Comparison of ENCODE assay signal across 7 mouse cellular contexts in the genomic region with DNA sequence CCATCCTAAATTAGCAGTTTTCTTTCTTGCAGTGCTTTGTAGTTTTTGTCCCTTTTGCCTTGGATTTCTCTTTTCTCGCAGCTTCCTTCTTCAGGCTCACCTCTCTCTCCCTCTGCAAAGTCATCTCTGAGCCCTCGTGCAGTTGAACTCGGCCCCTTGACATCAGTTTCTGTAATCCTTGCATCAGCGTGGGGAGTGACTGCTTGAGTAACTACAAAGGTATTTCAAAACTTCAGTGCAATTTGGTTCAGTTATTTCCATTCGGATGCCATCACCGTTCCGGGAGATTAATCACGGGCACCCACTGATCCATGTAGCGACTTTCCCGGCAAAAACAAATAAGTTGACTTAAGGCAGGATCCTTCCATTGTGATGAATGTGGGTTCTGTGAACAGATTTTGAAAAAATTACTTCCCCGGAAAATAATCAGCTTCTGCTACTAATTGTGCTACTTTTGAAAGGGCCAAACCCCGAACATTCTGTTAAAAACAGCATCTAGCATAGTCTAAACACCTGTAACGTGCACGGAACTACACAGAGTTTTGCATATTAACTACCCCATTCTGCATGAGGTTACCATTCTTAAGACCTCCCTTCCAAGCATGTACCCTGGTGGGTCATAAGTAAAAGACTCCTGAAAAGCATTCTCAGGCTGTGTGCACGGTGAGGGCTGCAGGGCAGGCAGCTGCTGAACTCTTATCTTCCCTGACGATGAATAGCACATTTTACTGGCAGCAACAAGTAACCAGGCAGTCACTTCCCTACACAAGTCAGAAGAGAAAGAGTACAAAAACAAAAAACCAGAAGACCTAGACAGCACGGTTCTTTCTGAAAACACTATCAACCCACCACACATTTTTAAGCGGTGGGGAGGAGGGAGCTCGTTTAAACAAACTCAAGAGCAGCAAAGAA. TPM values are rescaled to one million over a fixed set of nuclear protein-coding genes. Genes with fewer than 3 reads are reported as not detected.
DNase-seq lines count a peak whose midpoint lies in the region; ATAC-seq and TF ChIP-seq lines count a peak whose summit lies in the region.

No protein-coding gene starts in this region.

- H3K9me3 ChIP-seq in forebrain, embryonic 14.5 days (replicated peaks; ENCODE audit: control insufficient read depth, low read length) = no peaks in the 10 kb centered on the region
- H3K9me3 ChIP-seq in kidney, embryonic 14.5 days (ENCODE audit: control insufficient read depth, low read length) = no peaks in the 10 kb centered on the region

- DNase-seq in NIH3T3 (ENCODE audit: low read depth) = peak; percentile 66
- no peak for DNase-seq in forebrain, embryonic 14.5 days (ENCODE audit: low spot score)
- DNase-seq in lung, postnatal 14 days = peak; percentile 21
- DNase-seq in spleen, postnatal 14 days (ENCODE audit: low spot score in 2 of 2) = peak; percentile 17 to 27
- DNase-seq in left cerebral cortex, postnatal 10 days (ENCODE audit: extremely low spot score in 1 of 2, low spot score in 2 of 2) = no peak

- peak overlapping the region; percentile 64 for H3K4me3 ChIP-seq in C2C12 (ENCODE audit: insufficient read depth, poor library complexity, severe bottlenecking)
- peak overlapping the region; percentile 76 for H3K4me3 ChIP-seq in forebrain, embryonic 14.5 days (ENCODE audit: low read depth, low read length)
- H3K4me3 ChIP-seq in kidney, embryonic 14.5 days (ENCODE audit: low read length) = peak overlapping the region; percentile 89

- ATAC-seq in forebrain, embryonic 14.5 days = no peak
- no peak for ATAC-seq in kidney, embryonic 14.5 days (ENCODE audit: low FRiP score, low TSS enrichment)

- peak overlapping the region; percentile 82; the same call in 1 of the 2 replicates for H3K9ac ChIP-seq in forebrain, embryonic 14.5 days (ENCODE audit: low read length)
- peak overlapping the region; percentile 86; the same call in 1 of the 2 replicates for H3K9ac ChIP-seq in kidney, embryonic 14.5 days (ENCODE audit: low read depth, low read length)

- no peaks in the 10 kb centered on the region for H3K79me3 ChIP-seq in C2C12 (ENCODE audit: low read depth)

- WGBS in forebrain, embryonic 14.5 days = 6% methylated on average over 19 of the region's 19 CpGs
- WGBS in kidney, embryonic 14.5 days = 9% methylated on average over 19 of the region's 19 CpGs

- peak overlapping the region; percentile 78 for H3K4me2 ChIP-seq in forebrain, embryonic 14.5 days (ENCODE audit: low read length)
- H3K4me2 ChIP-seq in kidney, embryonic 14.5 days (replicated peaks; ENCODE audit: low read depth, low read length) = peak overlapping the region; percentile 84

- peaks cover 9% of the 10 kb centered on the region; the same call in 1 of the 2 replicates for H3K4me1 ChIP-seq in forebrain, embryonic 14.5 days (ENCODE audit: control insufficient read depth, insufficient read depth, low read length)
- 0 out of 2 replicates have a peak, but pooled peaks cover 3% of the 10 kb centered on the region for H3K4me1 ChIP-seq in kidney, embryonic 14.5 days (ENCODE audit: control insufficient read depth, insufficient read depth, low read length)

- no peak for TF ChIP-seq CTCF in C2C12 (IDR thresholded peaks at IDR 0.05; ENCODE audit: control insufficient read depth, insufficient read depth, insufficient read length)

- no peaks in the 10 kb centered on the region for H3K27me3 ChIP-seq in C2C12 (ENCODE audit: control insufficient read depth, insufficient read depth, insufficient read length)
- H3K27me3 ChIP-seq in forebrain, embryonic 14.5 days (replicated peaks; ENCODE audit: control insufficient read depth, insufficient read depth, low read length) = no peaks in the 10 kb centered on the region
- H3K27me3 ChIP-seq in kidney, embryonic 14.5 days (ENCODE audit: control insufficient read depth, insufficient read depth, low read length) = no peaks in the 10 kb centered on the region

- H3ac ChIP-seq in C2C12 (ENCODE audit: control insufficient read depth, insufficient read length, low read depth) = peak overlapping the region; percentile 63

- H3K27ac ChIP-seq in forebrain, embryonic 14.5 days (ENCODE audit: low read depth, low read length) = no peak overlapping the region
- H3K27ac ChIP-seq in kidney, embryonic 14.5 days (ENCODE audit: low read depth, low read length) = peak overlapping the region; percentile 94

- peaks cover 15% of the 10 kb centered on the region for H3K79me2 ChIP-seq in C2C12 (ENCODE audit: control insufficient read depth, insufficient read depth)

- no peaks in the 10 kb centered on the region for H3K36me3 ChIP-seq in C2C12 (ENCODE audit: control insufficient read depth, insufficient read depth)
- no peaks in the 10 kb centered on the region for H3K36me3 ChIP-seq in forebrain, embryonic 14.5 days (ENCODE audit: control insufficient read depth, insufficient read depth, low read length)
- H3K36me3 ChIP-seq in kidney, embryonic 14.5 days (ENCODE audit: control insufficient read depth, insufficient read depth, low read length) = no peaks in the 10 kb centered on the region

- intact Hi-C loops in left cerebral cortex, postnatal 10 days (cut with DNase I) = loop anchor here (2.0 to 5.0 kb wide), 3 partner anchors 102 to 138 kb away; a partner anchor contains a TSS

TF ChIP-seq in C2C12, 6 proteins besides CTCF, POLR2A, EP300 and RAD21:
- no peak for TF ChIP-seq USF1 (IDR thresholded peaks at IDR 0.05; ENCODE audit: low read depth)
- no peak for TF ChIP-seq MYOG (IDR thresholded peaks at IDR 0.05; ENCODE audit: control insufficient read depth, extremely low read depth, insufficient read length)
- TF ChIP-seq MYOD1 (IDR thresholded peaks at IDR 0.05; ENCODE audit: control insufficient read depth, insufficient read length, low read depth) = no peak
- peak; percentile 78 for TF ChIP-seq CEBPB (IDR thresholded peaks at IDR 0.05; ENCODE audit: low read depth)
- no peak for TF ChIP-seq MAX (IDR thresholded peaks at IDR 0.05)

RNA-seq across cellular contexts. Expression of a gene that starts 1.6 kb away (rescaled TPM):
- 16.8 TPM for polyA plus RNA-seq in C2C12 (2012; fragmentation: generic; extraction: Trizol)
- polyA plus RNA-seq in forebrain, embryonic 14.5 days (2014; fragmentation: Nextera tagmentation; extraction: Ambion mirVana) = 7.1 and 9.4 TPM in 2 replicates
- 29.3 and 36.0 TPM in 2 replicates for polyA plus RNA-seq in kidney, embryonic 14.5 days (2014; fragmentation: Nextera tagmentation; extraction: Ambion mirVana)
- total RNA-seq in left cerebral cortex, postnatal 10 days (2021) = 1 to 10 TPM; 4.8 to 5.5 TPM

Comparison
In these comparisons a context has a peak if more than half of its experiments do, and no peak if none do; other contexts are left out.
1. DNase-seq: peak in NIH3T3 (single experiment), lung, postnatal 14 days (single experiment) and spleen, postnatal 14 days (2 of 2); none in forebrain, embryonic 14.5 days (single experiment) and left cerebral cortex, postnatal 10 days (0 of 2).
2. Peak in every context shown above with its lines, with median percentiles within 50 percentile points of each other: H3K4me3 ChIP-seq.